Mouse (Mus musculus) gastrocnemius, postnatal 4 days (tissue): Measurements from ENCODE around the gene Gnat2. TPM values are rescaled to one million over a fixed set of nuclear protein-coding genes. Genes with fewer than 3 reads are reported as not detected.

Experiments used
- DNase-seq, 2 experiments: peaks; one replicate each; pipeline ENCODE4 v3.0.0; 2021 to 2022; ENCODE audit warnings: low spot score in 2 of 2, mixed read lengths in 2 of 2
- long read RNA-seq, 2 experiments: library from polyadenylated mRNA; stranded (forward); transcript quantifications; one replicate each; pipeline ENCODE4 v2.0.0; 2021
- total RNA-seq, 2 experiments: library from RNA; stranded (reverse); gene quantifications; 2 replicates each; pipeline ENCODE4 v1.2.3; 2021

Gene Gnat2
- under 1 TPM; 0.31 to 0.49 TPM for total RNA-seq
- long read RNA-seq, experiment 1, result 0 reads
- long read RNA-seq, experiment 2, result 0 reads

- DNase-seq, result no peak
These were observed at the start of gene Gnat2 for GRCm38 (mm10) chr3:108092536-108093115. Gnat2 (plus strand) TSS chr3:108092789.

GRCm38 (mm10) chr3:108044394-108045140 lies 48.0 kb upstream of the Gnat2 start, which contains the start of gene Gstm4:
Gstm4 (minus strand) TSS chr3:108044894.
- peak; percentile 56 to 85 for DNase-seq

- DNase-seq, result no peak
These were observed 45.5 kb upstream of the Gnat2 start for GRCm38 (mm10) chr3:108046944-108047655.

- no peak for DNase-seq
These were observed 44.3 kb upstream of the Gnat2 start for GRCm38 (mm10) chr3:108048306-108048705.

GRCm38 (mm10) chr3:108050493-108050892 lies 42.1 kb upstream of the Gnat2 start:
- DNase-seq, result no peak

- no peak for DNase-seq
These were observed 31.2 kb upstream of the Gnat2 start for GRCm38 (mm10) chr3:108061420-108061819.

- DNase-seq, result no peak
These were observed 29.9 kb upstream of the Gnat2 start for GRCm38 (mm10) chr3:108062648-108063047.

GRCm38 (mm10) chr3:108064672-108065071 lies 27.9 kb upstream of the Gnat2 start:
- no peak for DNase-seq

GRCm38 (mm10) chr3:108065551-108065950 lies 27.0 kb upstream of the Gnat2 start:
- DNase-seq, result no peak

- no peak for DNase-seq
These were observed 25.1 kb upstream of the Gnat2 start for GRCm38 (mm10) chr3:108067370-108067934.

- no peak for DNase-seq
These were observed 23.8 kb upstream of the Gnat2 start for GRCm38 (mm10) chr3:108068826-108069225.

- no peak for DNase-seq
These were observed 23.2 kb upstream of the Gnat2 start for GRCm38 (mm10) chr3:108069231-108069870.

GRCm38 (mm10) chr3:108070295-108071293 lies 22.0 kb upstream of the Gnat2 start:
- DNase-seq, result peak in 1 of 2 experiments; percentile 59

GRCm38 (mm10) chr3:108072983-108073569 lies 19.5 kb upstream of the Gnat2 start:
- DNase-seq, result no peak

GRCm38 (mm10) chr3:108076836-108077235 lies 15.8 kb upstream of the Gnat2 start:
- DNase-seq, result no peak

GRCm38 (mm10) chr3:108081681-108082080 lies 10.9 kb upstream of the Gnat2 start:
- DNase-seq, result no peak

GRCm38 (mm10) chr3:108082251-108082875 lies 10.2 kb upstream of the Gnat2 start:
- no peak for DNase-seq

- no peak for DNase-seq
These were observed 9.4 kb upstream of the Gnat2 start for GRCm38 (mm10) chr3:108083161-108083560.

- DNase-seq, result no peak
These were observed 8.6 kb upstream of the Gnat2 start for GRCm38 (mm10) chr3:108083904-108084407.
